Mouse (Mus musculus): Measurements from ENCODE around the gene Pak6.

GRCm38 (mm10) chr2:118728337-118728736 lies 65.2 kb downstream of the Pak6 start, which contains the start of gene Plcb2:
- no peak for TF ChIP-seq CTCF (conservative IDR thresholded peaks at IDR 0.05; ENCODE audit: insufficient read depth, insufficient read length, low read depth, low read length)
- TF ChIP-seq POLR2A (IDR thresholded peaks at IDR 0.05; ENCODE audit: low read depth, low read length): no peak

Measured in kidney, adult 2 months (tissue).